Mouse (Mus musculus) thymus, postnatal 10 days (tissue): ENCODE measurements around the gene Ireb2.
A peak's percentile ranks its signal among the peaks of the same experiment; 100 is the strongest.
"Not testable (repeated sequence)": the region's sequence is repeated elsewhere in the genome, so short reads cannot be mapped to it uniquely, and the experiment has no call there.

Source experiments
- DNase-seq, 2 experiments: peaks; one replicate each; pipeline ENCODE4 v3.0.0; 2021; ENCODE audit warnings: low spot score in 2 of 2

The Ireb2 gene

GRCm38 (mm10) chr9:54863363-54864281, at the start of gene Ireb2:
TSS of gene Ireb2 (plus strand) at chr9:54863789.
- DNase-seq: peak; percentile 98 to 100

GRCm38 (mm10) chr9:54816508-54817201, 46.9 kb upstream of the Ireb2 start:
- DNase-seq: no peak

GRCm38 (mm10) chr9:54821442-54822100, 42.0 kb upstream of the Ireb2 start:
- peak in 1 of 2 experiments; percentile 51 for DNase-seq

- DNase-seq: no peak
These were observed 33.8 kb upstream of the Ireb2 start for GRCm38 (mm10) chr9:54829760-54830159.

- peak in 1 of 2 experiments; percentile 21 for DNase-seq
These were observed 33.0 kb upstream of the Ireb2 start for GRCm38 (mm10) chr9:54830624-54831023.

- no peak for DNase-seq
These were observed 29.8 kb upstream of the Ireb2 start for GRCm38 (mm10) chr9:54833831-54834230.

- DNase-seq: not testable (repeated sequence)
These were observed 27.5 kb upstream of the Ireb2 start for GRCm38 (mm10) chr9:54835951-54836717.

GRCm38 (mm10) chr9:54837835-54838234, 25.8 kb upstream of the Ireb2 start:
- no peak for DNase-seq

- no peak for DNase-seq
These were observed 23.4 kb upstream of the Ireb2 start for GRCm38 (mm10) chr9:54840145-54840544.

- no peak for DNase-seq
These were observed 21.3 kb upstream of the Ireb2 start for GRCm38 (mm10) chr9:54842311-54842710.

GRCm38 (mm10) chr9:54843887-54844286, 19.7 kb upstream of the Ireb2 start:
- peak in 1 of 2 experiments; percentile 12 for DNase-seq

- DNase-seq: no peak
These were observed 18.9 kb upstream of the Ireb2 start for GRCm38 (mm10) chr9:54844556-54845176.

GRCm38 (mm10) chr9:54848203-54848602, 15.4 kb upstream of the Ireb2 start:
- DNase-seq: no peak

- not testable (repeated sequence) for DNase-seq
These were observed 10.6 kb upstream of the Ireb2 start for GRCm38 (mm10) chr9:54853036-54853435.

GRCm38 (mm10) chr9:54853619-54854018, 10.0 kb upstream of the Ireb2 start:
- no peak for DNase-seq

- DNase-seq: no peak
These were observed 8.0 kb upstream of the Ireb2 start for GRCm38 (mm10) chr9:54855638-54856037.

GRCm38 (mm10) chr9:54856121-54856520, 7.5 kb upstream of the Ireb2 start:
- DNase-seq: no peak

GRCm38 (mm10) chr9:54857474-54857873, 6.1 kb upstream of the Ireb2 start:
- no peak for DNase-seq

- no peak for DNase-seq
These were observed 3.1 kb upstream of the Ireb2 start for GRCm38 (mm10) chr9:54860526-54860925.

GRCm38 (mm10) chr9:54878759-54879158, 15.2 kb downstream of the Ireb2 start:
- DNase-seq: no peak

GRCm38 (mm10) chr9:54892111-54892510, 28.5 kb downstream of the Ireb2 start:
- DNase-seq: no peak
